Mouse (Mus musculus) heart, embryonic 16.5 days (tissue): ENCODE results near the gene Uvrag. TPM values are rescaled to one million over a fixed set of nuclear protein-coding genes. Genes with fewer than 3 reads are reported as not detected.

Experiments
- ATAC-seq: fragments of 200-750 bp; cut with Nextera tagmentation; replicated peaks from 2 replicates; pipeline ENCODE4 v1.8.0; 2017; ENCODE audit warnings: moderate number of reproducible peaks; ENCODE audit not compliant: insufficient read depth, low FRiP score; ENCODE audit errors: extremely low read depth
- H3K27ac ChIP-seq: fragments of 300-500 bp; sonication (generic); 2 replicates; pipeline ENCODE4 v1.5.1; 2014; ENCODE audit warnings: mild to moderate bottlenecking, low read length, control low read depth, moderate library complexity
- H3K27me3 ChIP-seq: fragments of 300-500 bp; sonication (generic); 2 replicates; pipeline ENCODE4 v1.6.1; 2014; ENCODE audit warnings: low read length, mixed read lengths; ENCODE audit not compliant: control insufficient read depth, insufficient read depth
- H3K36me3 ChIP-seq: fragments of 300-500 bp; sonication (generic); 2 replicates; pipeline ENCODE4 v1.6.1; 2014; ENCODE audit not compliant: control insufficient read depth, insufficient read depth
- H3K4me1 ChIP-seq: fragments of 300-500 bp; sonication (generic); 2 replicates; pipeline ENCODE4 v1.6.1; 2014; ENCODE audit warnings: low read length, mixed read lengths; ENCODE audit not compliant: control insufficient read depth, insufficient read depth
- H3K4me2 ChIP-seq: fragments of 300-500 bp; sonication (generic); 2 replicates; pipeline ENCODE4 v1.6.1; 2014; ENCODE audit warnings: low read depth, mild to moderate bottlenecking, control low read depth, low read length
- H3K4me3 ChIP-seq: fragments of 300-500 bp; sonication (generic); 2 replicates; pipeline ENCODE4 v1.5.1; 2014; ENCODE audit warnings: mild to moderate bottlenecking, control low read depth, low read length
- H3K9ac ChIP-seq: fragments of 300-500 bp; sonication (generic); 2 replicates; pipeline ENCODE4 v1.6.1; 2014; ENCODE audit warnings: low read length, control low read depth
- H3K9me3 ChIP-seq: fragments of 300-500 bp; sonication (generic); replicated peaks from 2 replicates; pipeline ENCODE4 v1.6.1; 2016; ENCODE audit warnings: low read length; ENCODE audit not compliant: control insufficient read depth
- WGBS: fragments of 180-500 bp; shearing (Covaris S2); extraction: QIAGEN DNeasy Blood & Tissue Kit; methylation state at CpG from one replicate; pipeline ENCODE4 v1.1.7; 2014; 5-methylcytosine and 5-hydroxymethylcytosine counted together
- polyA plus RNA-seq: library from polyadenylated mRNA; unstranded; fragments of >200 nt; fragmentation: Nextera tagmentation; extraction: Ambion mirVana; gene quantifications from 2 replicates; pipeline ENCODE4 v1.2.1, GENCODE M21; 2015

Uvrag gene
- polyA plus RNA-seq, 1 experiment from 2014 or later: 16.3 TPM

DNA sequence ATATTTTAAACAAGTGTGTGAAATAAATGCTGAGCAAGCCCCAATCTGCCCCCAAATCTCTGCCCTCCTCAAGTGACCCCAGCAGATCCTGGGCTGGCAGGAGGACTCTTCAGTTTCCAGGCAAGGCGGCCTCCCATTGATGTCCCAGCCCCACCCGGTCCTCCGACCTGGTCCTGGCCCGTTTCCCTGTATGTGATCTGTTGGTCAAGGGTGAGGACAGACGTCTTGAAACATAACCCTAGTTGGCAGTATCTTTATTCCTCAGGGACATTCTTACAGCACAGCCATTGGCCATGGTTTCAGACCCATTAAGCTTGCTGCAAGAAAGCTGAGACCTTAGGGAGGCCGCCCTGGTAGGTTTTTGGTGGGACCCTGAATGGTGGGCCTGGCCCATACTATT is 287.1 kb downstream of the Uvrag start:
- Histone ChIP-seq H3K4me3 (no peak overlapping the region), H3K9me3 (no peaks in the 10 kb centered on the region), H3K27ac (no peak overlapping the region), H3K9ac (no peak overlapping the region), H3K4me1 (peaks cover 48% of the 10 kb centered on the region), H3K4me2 (no peak overlapping the region), H3K36me3 (no peaks in the 10 kb centered on the region), H3K27me3 (no peaks in the 10 kb centered on the region)
- no peak for ATAC-seq
- WGBS: 68% methylated on average over 6 of the region's 6 CpGs

DNA sequence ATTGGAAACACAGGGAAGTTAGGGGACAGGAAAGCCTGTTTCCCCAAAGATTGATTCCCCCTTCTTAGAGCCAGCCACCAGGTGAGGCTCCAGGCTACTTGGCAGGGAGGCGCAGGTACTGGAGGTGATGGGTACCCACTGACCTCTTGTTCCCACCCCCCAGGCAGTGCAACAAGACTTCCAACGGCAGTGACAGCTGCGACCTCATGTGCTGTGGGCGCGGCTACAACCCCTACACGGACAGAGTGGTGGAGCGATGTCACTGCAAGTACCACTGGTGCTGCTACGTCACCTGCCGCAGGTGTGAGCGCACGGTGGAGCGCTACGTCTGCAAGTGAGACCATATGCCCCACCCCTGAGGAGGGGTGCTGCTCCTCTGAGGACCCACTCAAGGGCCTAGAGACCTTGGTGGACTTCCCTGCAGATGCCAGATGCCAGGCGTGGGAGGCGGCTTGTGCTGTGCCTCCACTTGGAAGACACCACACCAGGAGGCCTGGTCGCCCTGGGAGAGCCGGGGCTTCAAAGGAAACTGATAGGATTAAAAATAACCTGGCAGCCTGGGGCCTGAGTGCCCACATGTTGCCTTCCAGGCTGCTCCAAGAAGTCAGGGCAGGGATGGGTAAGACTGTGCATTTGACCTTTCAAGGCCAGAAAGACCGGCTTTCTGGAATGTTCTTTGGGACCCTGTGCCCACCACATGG is 287.8 kb downstream of the Uvrag start:
- WGBS: 74% methylated on average over 18 of the region's 18 CpGs
- H3K4me1 ChIP-seq: peaks cover 50% of the 10 kb centered on the region
- no peak for ATAC-seq
- no peak overlapping the region for H3K4me2 ChIP-seq
- no peaks in the 10 kb centered on the region for H3K27me3 ChIP-seq
- H3K9me3 ChIP-seq: no peaks in the 10 kb centered on the region
- H3K9ac ChIP-seq: no peak overlapping the region
- H3K27ac ChIP-seq: no peak overlapping the region; the same call in 1 of the 2 replicates
- no peaks in the 10 kb centered on the region for H3K36me3 ChIP-seq
- H3K4me3 ChIP-seq: no peak overlapping the region

DNA sequence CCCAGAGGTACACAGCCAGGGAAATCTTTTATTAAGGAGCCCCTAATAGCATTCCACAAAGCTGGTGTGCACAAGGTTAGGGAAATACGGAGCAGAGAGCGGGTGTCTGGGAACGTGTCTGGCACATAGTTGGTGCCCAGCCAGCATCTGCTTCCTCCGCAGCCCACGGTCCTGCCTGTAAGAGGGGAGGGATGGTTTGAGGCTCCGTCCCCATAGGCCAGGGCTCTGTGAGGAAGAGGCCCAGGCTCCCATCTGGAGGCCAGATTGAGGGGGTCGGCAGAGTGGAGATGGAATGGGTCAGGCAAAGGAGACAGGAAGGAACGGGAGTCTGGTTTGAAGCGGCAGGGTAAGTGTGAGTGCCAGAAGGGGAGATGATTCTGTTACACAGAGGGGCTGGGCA is 289.7 kb downstream of the Uvrag start:
- 19% methylated on average over 9 of the region's 9 CpGs for WGBS
- Histone ChIP-seq H3K36me3 (no peaks in the 10 kb centered on the region), H3K4me3 (no peak overlapping the region)

DNA sequence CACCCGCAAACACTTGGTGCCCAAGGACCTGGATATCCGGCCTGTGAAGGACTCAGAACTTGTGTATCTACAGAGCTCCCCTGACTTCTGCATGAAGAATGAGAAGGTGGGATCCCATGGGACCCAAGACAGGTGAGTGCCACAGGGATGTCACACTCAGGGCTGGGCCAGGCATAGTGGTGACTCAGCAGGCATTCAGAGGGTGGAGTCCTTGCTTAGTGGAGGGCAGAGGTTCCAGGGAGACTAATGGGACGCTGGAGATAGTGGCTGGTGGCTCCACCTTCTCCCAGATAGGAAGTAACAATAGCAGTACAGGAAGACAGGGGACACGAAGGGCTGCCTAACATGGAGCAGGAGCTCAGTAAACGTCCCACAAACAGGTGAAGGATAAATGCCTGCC is 290.6 kb downstream of the Uvrag start:
- Histone ChIP-seq H3K4me3 (no peak overlapping the region), H3K27me3 (no peaks in the 10 kb centered on the region), H3K4me2 (no peak overlapping the region), H3K4me1 (peaks cover 34% of the 10 kb centered on the region), H3K9me3 (no peaks in the 10 kb centered on the region), H3K9ac (no peak overlapping the region), H3K27ac (peak overlapping the region; percentile 82), H3K36me3 (no peaks in the 10 kb centered on the region)
- 76% methylated on average over 5 of the region's 5 CpGs for WGBS
- ATAC-seq: no peak

More for the DNA sequence above, 289.7 kb downstream of the Uvrag start:
- Histone ChIP-seq H3K4me1 (peaks cover 38% of the 10 kb centered on the region), H3K9me3 (no peaks in the 10 kb centered on the region), H3K27me3 (no peaks in the 10 kb centered on the region), H3K27ac (peak overlapping the region; percentile 82), H3K4me2 (peak overlapping the region; percentile 7), H3K9ac (no peak overlapping the region)
- ATAC-seq: peak; percentile 85

DNA sequence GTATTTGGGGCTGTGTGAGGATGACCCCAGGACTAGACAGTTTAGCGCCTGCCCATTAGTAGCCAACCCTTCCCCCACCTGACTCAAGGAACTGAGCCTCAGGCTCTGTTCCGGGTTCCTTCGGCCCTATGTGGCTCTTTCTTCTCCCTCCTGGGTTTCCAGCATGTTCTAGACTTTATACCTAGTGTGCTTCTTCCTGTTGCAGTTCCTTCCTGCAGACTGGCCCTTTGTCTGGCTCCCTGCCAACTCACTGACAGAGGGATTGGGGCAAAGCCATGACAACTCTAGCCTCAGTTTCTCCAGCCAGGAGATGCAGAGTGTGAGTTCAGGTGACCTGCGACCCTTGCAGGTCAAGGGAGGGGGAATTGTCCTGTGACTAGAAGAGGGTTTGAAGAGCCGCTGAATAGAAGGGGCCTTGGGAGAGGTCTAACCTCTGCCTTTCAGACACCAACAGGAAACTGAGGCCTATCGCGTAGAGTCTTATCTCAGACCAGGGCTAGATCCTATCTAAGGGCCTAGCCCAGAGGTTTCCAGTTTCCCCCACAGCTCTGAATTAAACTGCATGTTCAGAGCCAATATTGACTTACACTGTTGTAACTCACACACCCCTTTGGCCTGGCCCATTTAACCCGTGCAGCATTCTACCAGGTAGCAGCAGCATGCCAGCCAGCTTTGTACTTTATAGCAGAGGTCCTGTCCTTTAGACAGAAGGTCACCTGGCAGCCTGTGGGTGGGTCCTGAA is 291.9 kb downstream of the Uvrag start:
- Histone ChIP-seq H3K9ac (no peak overlapping the region), H3K4me3 (no peak overlapping the region), H3K27me3 (no peaks in the 10 kb centered on the region), H3K4me1 (peaks cover 29% of the 10 kb centered on the region), H3K27ac (no peak overlapping the region), H3K4me2 (no peak overlapping the region), H3K9me3 (no peaks in the 10 kb centered on the region), H3K36me3 (no peaks in the 10 kb centered on the region)
- 72% methylated on average over 8 of the region's 8 CpGs for WGBS
- ATAC-seq: no peak

DNA sequence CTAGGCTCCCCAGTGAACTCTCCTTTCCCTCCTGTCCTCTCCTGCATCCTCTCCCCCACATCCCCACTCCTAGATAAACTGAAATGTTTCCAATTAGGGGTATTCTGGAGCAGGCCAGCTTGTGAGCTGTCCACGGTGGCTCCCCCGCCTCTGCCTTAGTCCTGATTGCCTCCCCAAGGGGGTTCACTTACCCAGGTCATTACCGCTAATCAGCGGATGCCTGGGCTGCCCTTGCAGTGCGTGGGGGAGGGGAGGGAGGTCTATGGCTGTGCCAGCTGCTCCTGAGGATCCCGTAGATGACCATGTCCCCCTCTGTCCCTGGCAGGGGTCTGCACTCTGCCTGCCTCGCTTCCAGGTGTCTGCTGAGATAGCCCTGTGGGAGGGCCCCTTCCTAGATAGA is 297.3 kb downstream of the Uvrag start:
- 38% methylated on average over 7 of the region's 7 CpGs for whole genome bisulfite sequencing
- Histone ChIP-seq H3K9ac (no peak overlapping the region), H3K4me3 (no peak overlapping the region), H3K36me3 (no peaks in the 10 kb centered on the region), H3K4me2 (no peak overlapping the region), H3K27ac (no peak overlapping the region), H3K9me3 (no peaks in the 10 kb centered on the region), H3K27me3 (0 out of 2 replicates have a peak, but pooled peaks cover 5% of the 10 kb centered on the region), H3K4me1 (peaks cover 36% of the 10 kb centered on the region)
- ATAC-seq: no peak

DNA sequence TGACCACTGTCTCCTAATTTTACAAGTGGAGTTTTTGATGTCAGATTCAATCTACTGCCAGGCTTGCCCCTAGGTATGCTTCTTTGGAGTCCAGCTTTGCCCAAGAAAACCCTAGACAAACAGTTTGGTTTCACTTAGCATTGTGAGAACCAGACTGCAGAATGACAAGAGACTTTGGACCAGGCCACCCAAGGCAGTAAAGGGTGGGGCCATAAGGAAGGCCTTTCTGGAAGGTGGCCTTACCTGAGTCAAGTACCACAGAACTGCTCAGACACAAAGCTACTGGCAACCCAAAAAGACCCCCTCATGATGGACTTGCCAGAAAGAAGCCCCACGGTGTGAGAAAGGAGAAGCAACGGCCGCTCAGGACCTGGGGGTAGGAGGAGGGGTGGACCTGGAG is 297.9 kb downstream of the Uvrag start:
- Histone ChIP-seq H3K9me3 (no peaks in the 10 kb centered on the region), H3K27me3 (0 out of 2 replicates have a peak, but pooled peaks cover 5% of the 10 kb centered on the region), H3K9ac (no peak overlapping the region), H3K36me3 (no peaks in the 10 kb centered on the region), H3K27ac (no peak overlapping the region), H3K4me2 (no peak overlapping the region), H3K4me1 (peaks cover 41% of the 10 kb centered on the region), H3K4me3 (no peak overlapping the region)
- ATAC-seq: no peak
- WGBS: 90% methylated on average over 3 of the region's 3 CpGs

DNA sequence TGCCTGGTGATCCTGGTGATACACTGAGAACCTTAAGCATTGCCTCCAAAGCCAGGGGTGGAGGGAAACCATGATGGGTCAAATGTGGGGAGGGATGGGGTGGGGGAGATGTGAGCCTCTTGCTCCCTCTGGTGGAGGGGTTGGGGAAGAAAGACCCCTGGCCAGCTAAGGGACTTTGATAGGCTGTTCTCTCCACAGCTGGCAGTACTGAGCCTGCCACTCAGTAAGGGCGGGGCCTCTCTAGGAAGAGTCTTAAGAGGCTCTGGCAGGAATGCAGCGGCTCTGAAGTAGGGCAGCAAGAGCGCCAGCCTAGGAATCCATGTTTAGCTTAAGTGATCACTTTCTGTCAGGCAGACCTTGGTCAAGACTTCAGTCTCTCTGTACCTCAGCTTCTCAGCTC is 299.1 kb downstream of the Uvrag start:
- Histone ChIP-seq H3K27ac (no peak overlapping the region), H3K9ac (no peak overlapping the region), H3K36me3 (no peaks in the 10 kb centered on the region), H3K4me3 (no peak overlapping the region), H3K4me1 (peaks cover 46% of the 10 kb centered on the region), H3K9me3 (no peaks in the 10 kb centered on the region), H3K4me2 (no peak overlapping the region), H3K27me3 (peaks cover 9% of the 10 kb centered on the region; the same call in 1 of the 2 replicates)
- no peak for ATAC-seq
- WGBS: 53% methylated on average over 3 of the region's 3 CpGs

DNA sequence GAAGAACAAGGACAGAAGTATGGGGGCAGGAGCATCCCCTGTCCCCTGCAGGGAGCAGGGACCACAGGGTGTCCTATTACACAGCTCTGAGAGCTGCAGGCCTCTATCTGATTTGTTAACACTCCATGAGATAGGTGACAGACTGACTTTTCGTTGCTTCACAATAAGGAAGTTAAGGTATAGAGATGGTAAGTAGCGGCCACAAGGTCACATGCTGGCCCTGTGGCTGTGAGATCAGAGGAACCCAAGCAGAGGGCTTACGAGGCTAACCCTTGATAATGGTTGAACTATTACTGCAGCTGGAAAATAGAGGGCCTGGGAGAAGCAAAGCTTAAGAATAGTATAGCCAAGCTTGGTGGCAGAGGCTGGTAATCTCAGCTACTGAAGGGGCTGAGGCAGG is 300.2 kb downstream of the Uvrag start:
- no peak overlapping the region for H3K27ac ChIP-seq

More for the DNA sequence above, 300.2 kb downstream of the Uvrag start:
- no peak for ATAC-seq
- no peak overlapping the region for H3K4me2 ChIP-seq
- no peak overlapping the region for H3K4me3 ChIP-seq
- H3K9me3 ChIP-seq: no peaks in the 10 kb centered on the region
- peaks cover 15% of the 10 kb centered on the region for H3K27me3 ChIP-seq
- WGBS: 71% methylated on average over 3 of the region's 3 CpGs
- H3K4me1 ChIP-seq: peaks cover 51% of the 10 kb centered on the region
- no peaks in the 10 kb centered on the region for H3K36me3 ChIP-seq
- H3K9ac ChIP-seq: no peak overlapping the region
